Mouse (Mus musculus) layer of hippocampus, adult 18-20 months (tissue): ENCODE data around the gene Fgg. TPM values are rescaled to one million over a fixed set of nuclear protein-coding genes. Genes with fewer than 3 reads are reported as not detected.

ENCODE experiments used
- DNase-seq, 2 experiments: peaks; one replicate each; pipeline ENCODE4 v3.0.0; 2022; ENCODE audit warnings: low spot score in 2 of 2
- total RNA-seq, 2 experiments: library from RNA; stranded (reverse); gene quantifications; 2 replicates each; pipeline ENCODE4 v1.2.3; 2021

Fgg gene
- total RNA-seq, 2 experiments from 2014 or later = 0.17 TPM; not detected in 1

GRCm38 (mm10) chr3:83025475-83026301 is 18.2 kb downstream of the Fgg start, which contains the start of gene Fga:
TSS of gene Fga (plus strand) at chr3:83026076.
- DNase-seq = no peak

- peak in 1 of 2 experiments; percentile 60 for DNase-seq
Observed at GRCm38 (mm10) chr3:83027546-83028251, 20.2 kb downstream of the Fgg start.

- DNase-seq = no peak
Observed at GRCm38 (mm10) chr3:83030331-83030730, 22.8 kb downstream of the Fgg start.

GRCm38 (mm10) chr3:83032746-83033308 is 25.3 kb downstream of the Fgg start:
- no peak for DNase-seq

GRCm38 (mm10) chr3:83033801-83034200 is 26.3 kb downstream of the Fgg start:
- DNase-seq = no peak

- DNase-seq = no peak
Observed at GRCm38 (mm10) chr3:83038865-83039264, 31.3 kb downstream of the Fgg start.

GRCm38 (mm10) chr3:83039666-83040065 is 32.1 kb downstream of the Fgg start:
- DNase-seq = no peak

GRCm38 (mm10) chr3:83042451-83042850 is 34.9 kb downstream of the Fgg start:
- DNase-seq = no peak

- no peak for DNase-seq
Observed at GRCm38 (mm10) chr3:83046649-83047048, 39.1 kb downstream of the Fgg start.

GRCm38 (mm10) chr3:83049680-83050079 is 42.2 kb downstream of the Fgg start, which contains the start of gene Fgb:
TSS of gene Fgb (minus strand) at chr3:83049863.
- DNase-seq = no peak

- DNase-seq = no peak
Observed at GRCm38 (mm10) chr3:83050661-83051060, 43.1 kb downstream of the Fgg start.

GRCm38 (mm10) chr3:83052102-83052501 is 44.6 kb downstream of the Fgg start:
- no peak for DNase-seq

GRCm38 (mm10) chr3:83053126-83053525 is 45.6 kb downstream of the Fgg start:
- DNase-seq = no peak

- DNase-seq = peak in 1 of 2 experiments; percentile 71
Observed at GRCm38 (mm10) chr3:83053758-83054157, 46.2 kb downstream of the Fgg start.

- DNase-seq = no peak
Observed at GRCm38 (mm10) chr3:83054759-83055158, 47.2 kb downstream of the Fgg start.

GRCm38 (mm10) chr3:83055281-83056038 is 47.9 kb downstream of the Fgg start, which contains the start of gene Plrg1:
TSS of gene Plrg1 (plus strand) at chr3:83055522.
- peak; percentile 98 for DNase-seq

- no peak for DNase-seq
Observed at GRCm38 (mm10) chr3:83057046-83057445, 49.5 kb downstream of the Fgg start.
